Mouse (Mus musculus) CD8-positive naive resting alpha-beta T cell, adult 2 months (primary cell): ENCODE results near the gene Cyp2d10.
A peak's percentile ranks its signal among the peaks of the same experiment; 100 is the strongest.
"Not testable (repeated sequence)": the region's sequence is repeated elsewhere in the genome, so short reads cannot be mapped to it uniquely, and the experiment has no call there.

Source experiments
- DNase-seq, 2 experiments: peaks; one replicate each; pipeline ENCODE4 v3.0.0; 2022; ENCODE audit warnings: low read depth in 2 of 2, low spot score in 2 of 2

Gene Cyp2d10

GRCm38 (mm10) chr15:82401516-82401915 lies 5.5 kb downstream of the Cyp2d10 start:
- DNase-seq, result no peak

- not testable (repeated sequence) for DNase-seq
Measured at GRCm38 (mm10) chr15:82395955-82396354, 11.0 kb downstream of the Cyp2d10 start.

- not testable (repeated sequence) for DNase-seq
Measured at GRCm38 (mm10) chr15:82393922-82394321, 13.1 kb downstream of the Cyp2d10 start, which contains the start of gene Cyp2d11. Cyp2d11 (minus strand) TSS chr15:82394022.

GRCm38 (mm10) chr15:82389916-82390315 lies 17.1 kb downstream of the Cyp2d10 start:
- not testable (repeated sequence) for DNase-seq

- no peak for DNase-seq
Measured at GRCm38 (mm10) chr15:82385729-82386128, 21.3 kb downstream of the Cyp2d10 start.

GRCm38 (mm10) chr15:82382441-82382840 lies 24.6 kb downstream of the Cyp2d10 start:
- no peak for DNase-seq

- no peak for DNase-seq
Measured at GRCm38 (mm10) chr15:82380714-82381062, 26.3 kb downstream of the Cyp2d10 start.

- DNase-seq, result peak; percentile 15 to 18
Measured at GRCm38 (mm10) chr15:82379871-82380713, 26.9 kb downstream of the Cyp2d10 start, which contains the start of gene Cyp2d22. Cyp2d22 (minus strand) TSS chr15:82380260.

- no peak for DNase-seq
Measured at GRCm38 (mm10) chr15:82379511-82379870, 27.5 kb downstream of the Cyp2d10 start.

GRCm38 (mm10) chr15:82378261-82379180 lies 28.5 kb downstream of the Cyp2d10 start:
- DNase-seq, result no peak

- DNase-seq, result no peak
Measured at GRCm38 (mm10) chr15:82377701-82378100, 29.3 kb downstream of the Cyp2d10 start.

- DNase-seq, result no peak
Measured at GRCm38 (mm10) chr15:82376393-82377138, 30.4 kb downstream of the Cyp2d10 start.

GRCm38 (mm10) chr15:82375855-82376254 lies 31.1 kb downstream of the Cyp2d10 start:
- DNase-seq, result no peak

- no peak for DNase-seq
Measured at GRCm38 (mm10) chr15:82374437-82374836, 32.6 kb downstream of the Cyp2d10 start.

- no peak for DNase-seq
Measured at GRCm38 (mm10) chr15:82372991-82373390, 34.0 kb downstream of the Cyp2d10 start.

- DNase-seq, result no peak
Measured at GRCm38 (mm10) chr15:82372446-82372845, 34.5 kb downstream of the Cyp2d10 start.

- no peak for DNase-seq
Measured at GRCm38 (mm10) chr15:82368851-82369250, 38.1 kb downstream of the Cyp2d10 start.

GRCm38 (mm10) chr15:82368146-82368545 lies 38.8 kb downstream of the Cyp2d10 start:
- no peak for DNase-seq

- DNase-seq, result not testable (repeated sequence)
Measured at GRCm38 (mm10) chr15:82364561-82364960, 42.4 kb downstream of the Cyp2d10 start.

- DNase-seq, result not testable (repeated sequence)
Measured at GRCm38 (mm10) chr15:82363801-82364200, 43.2 kb downstream of the Cyp2d10 start.

- no peak for DNase-seq
Measured at GRCm38 (mm10) chr15:82362234-82362633, 44.8 kb downstream of the Cyp2d10 start.
